Mouse (Mus musculus) kidney, embryonic 14.5 days (tissue): ENCODE data around the gene Lgals4. TPM values are rescaled to one million over a fixed set of nuclear protein-coding genes. Genes with fewer than 3 reads are reported as not detected.

Source experiments
- ATAC-seq: fragments of 200-750 bp; cut with Nextera tagmentation; 2 replicates; pipeline ENCODE4 v1.8.0; 2017; ENCODE audit warnings: moderate number of reproducible peaks, mild to moderate bottlenecking, moderate TSS enrichment, moderate library complexity; ENCODE audit not compliant: low FRiP score, low TSS enrichment
- H3K27ac ChIP-seq: fragments of 300-500 bp; sonication (generic); 2 replicates; pipeline ENCODE4 v1.5.1; 2014; ENCODE audit warnings: low read depth, mild to moderate bottlenecking, low read length, moderate library complexity, mixed read lengths
- H3K27me3 ChIP-seq: fragments of 300-500 bp; sonication (generic); 2 replicates; pipeline ENCODE4 v1.6.1; 2014; ENCODE audit warnings: mild to moderate bottlenecking, low read length; ENCODE audit not compliant: control insufficient read depth, insufficient read depth
- H3K36me3 ChIP-seq: fragments of 300-500 bp; sonication (generic); 2 replicates; pipeline ENCODE4 v1.6.1; 2014; ENCODE audit warnings: low read length, mixed read lengths; ENCODE audit not compliant: control insufficient read depth, insufficient read depth
- H3K4me1 ChIP-seq: fragments of 300-500 bp; sonication (generic); 2 replicates; pipeline ENCODE4 v1.6.1; 2014; ENCODE audit warnings: low read length, mixed read lengths; ENCODE audit not compliant: control insufficient read depth, insufficient read depth
- H3K4me2 ChIP-seq: fragments of 300-500 bp; sonication (generic); replicated peaks from 2 replicates; pipeline ENCODE4 v1.6.1; 2014; ENCODE audit warnings: low read depth, mild to moderate bottlenecking, low read length
- H3K4me3 ChIP-seq: fragments of 300-500 bp; sonication (generic); 2 replicates; pipeline ENCODE4 v1.5.1; 2014; ENCODE audit warnings: mild to moderate bottlenecking, low read length
- H3K9ac ChIP-seq: fragments of 300-500 bp; sonication (generic); 2 replicates; pipeline ENCODE4 v1.6.1; 2014; ENCODE audit warnings: low read depth, mild to moderate bottlenecking, low read length, moderate library complexity
- H3K9me3 ChIP-seq: fragments of 300-500 bp; sonication (generic); 2 replicates; pipeline ENCODE4 v1.6.1; 2016; ENCODE audit warnings: low read length; ENCODE audit not compliant: control insufficient read depth
- WGBS: fragments of 180-500 bp; shearing (Covaris S2); extraction: QIAGEN DNeasy Blood & Tissue Kit; methylation state at CpG from one replicate; pipeline ENCODE4 v1.1.7; 2014; 5-methylcytosine and 5-hydroxymethylcytosine counted together
- polyA plus RNA-seq: library from polyadenylated mRNA; unstranded; fragments of >200 nt; fragmentation: Nextera tagmentation; extraction: Ambion mirVana; gene quantifications from 2 replicates; pipeline ENCODE4 v1.2.1, GENCODE M21; 2014

Gene Lgals4
- polyA plus RNA-seq, 1 experiment from 2014 or later, result 3.9 TPM

DNA sequence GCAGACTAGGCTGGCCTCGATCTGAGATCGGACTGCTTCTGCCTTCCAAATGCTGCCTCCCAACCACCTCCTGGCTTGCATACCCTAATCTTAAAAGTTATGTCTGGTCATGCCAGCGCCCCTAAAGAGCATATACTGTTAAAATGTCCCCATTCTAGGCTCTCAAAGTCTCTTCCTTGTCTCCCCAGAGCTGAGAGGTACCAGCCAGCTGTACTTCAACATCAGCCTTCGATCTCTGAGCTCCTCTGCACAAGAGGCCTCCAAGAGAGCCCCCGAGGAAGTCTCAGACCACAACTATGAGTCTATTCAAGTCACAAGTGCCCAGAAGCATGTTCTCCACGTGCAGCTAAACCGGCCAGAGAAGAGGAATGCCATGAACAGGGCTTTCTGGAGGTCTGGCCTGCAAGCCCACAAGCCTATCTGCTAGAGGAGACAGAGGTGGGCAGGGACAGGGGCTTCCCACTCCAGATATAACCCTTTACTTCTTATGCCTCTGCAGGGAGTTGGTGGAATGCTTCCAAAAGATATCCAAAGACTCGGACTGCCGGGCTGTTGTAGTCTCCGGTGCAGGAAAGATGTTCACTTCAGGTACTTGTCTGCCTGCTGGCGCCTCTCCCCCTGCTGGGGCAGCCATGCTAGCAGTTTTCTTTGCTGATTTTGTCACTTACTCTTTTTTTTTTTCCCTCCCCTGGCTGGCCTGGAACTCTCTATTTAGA lies 7.8 kb upstream of the Lgals4 start:
- peaks cover 27% of the 10 kb centered on the region for H3K36me3 ChIP-seq
- peak overlapping the region; percentile 66 for H3K9ac ChIP-seq
- ATAC-seq, result no peak
- peaks cover 2% of the 10 kb centered on the region; the same call in 1 of the 2 replicates for H3K9me3 ChIP-seq
- peak overlapping the region; percentile 45 for H3K4me3 ChIP-seq
- 68% methylated on average over 11 of the region's 11 CpGs for WGBS
- H3K4me1 ChIP-seq, result no peaks in the 10 kb centered on the region
- no peaks in the 10 kb centered on the region for H3K27me3 ChIP-seq
- H3K27ac ChIP-seq, result peak overlapping the region; percentile 87
- peak overlapping the region; percentile 53 for H3K4me2 ChIP-seq

DNA sequence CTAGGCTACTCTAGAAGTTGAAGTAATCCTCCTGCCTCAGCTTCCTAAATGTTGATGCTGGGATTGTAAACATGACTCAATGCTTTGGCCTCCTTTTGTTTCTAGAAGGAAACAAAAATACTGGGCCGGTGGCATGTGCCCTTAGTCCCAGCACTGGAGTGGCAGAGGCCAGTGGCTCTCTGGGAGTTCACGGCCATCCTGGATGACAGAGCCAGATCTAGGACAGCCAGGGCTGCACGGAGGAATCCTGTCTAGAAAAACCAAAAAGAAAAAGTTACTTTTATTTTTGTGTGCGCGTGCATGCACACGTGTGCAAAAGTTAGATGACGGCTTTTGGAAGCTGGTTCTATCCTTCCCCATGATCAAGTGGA lies 7.3 kb upstream of the Lgals4 start:
- Histone ChIP-seq H3K4me3 (no peak overlapping the region), H3K4me1 (no peaks in the 10 kb centered on the region), H3K4me2 (peak overlapping the region; percentile 53), H3K27me3 (no peaks in the 10 kb centered on the region), H3K9me3 (peaks cover 2% of the 10 kb centered on the region; the same call in 1 of the 2 replicates), H3K36me3 (peaks cover 26% of the 10 kb centered on the region), H3K9ac (0 out of 2 replicates have a peak overlapping the region, but pooled peaks have one; percentile 66), H3K27ac (no peak overlapping the region; the same call in 1 of the 2 replicates)
- 95% methylated on average over 7 of the region's 7 CpGs for WGBS
- ATAC-seq, result no peak

DNA sequence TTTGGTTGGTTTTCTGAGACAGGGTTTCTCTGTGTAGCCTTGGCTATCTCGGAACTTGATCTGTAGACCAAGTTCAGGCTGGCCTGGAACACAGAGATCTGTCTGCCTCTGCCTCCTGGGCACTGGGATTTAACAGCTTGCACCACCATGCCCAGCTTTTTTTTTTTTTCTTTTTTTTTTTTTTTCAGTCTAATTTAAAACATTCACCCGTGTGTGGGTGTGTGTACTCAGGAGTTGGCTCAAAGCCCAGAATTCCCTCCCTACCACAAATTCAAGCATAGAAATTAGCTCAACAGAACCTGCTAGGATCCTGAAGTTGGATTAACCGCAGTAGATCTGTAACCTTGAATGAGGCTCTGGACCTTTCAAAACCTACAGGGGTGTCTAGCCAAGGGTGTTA lies 6.3 kb upstream of the Lgals4 start:
- H3K9ac ChIP-seq, result no peak overlapping the region
- WGBS, result 56% methylated on average over 3 of the region's 3 CpGs
- peaks cover 23% of the 10 kb centered on the region for H3K36me3 ChIP-seq
- no peaks in the 10 kb centered on the region for H3K27me3 ChIP-seq
- peaks cover 2% of the 10 kb centered on the region; the same call in 1 of the 2 replicates for H3K9me3 ChIP-seq
- H3K4me1 ChIP-seq, result no peaks in the 10 kb centered on the region
- ATAC-seq, result no peak
- no peak overlapping the region for H3K4me2 ChIP-seq
- H3K27ac ChIP-seq, result no peak overlapping the region
- no peak overlapping the region for H3K4me3 ChIP-seq

DNA sequence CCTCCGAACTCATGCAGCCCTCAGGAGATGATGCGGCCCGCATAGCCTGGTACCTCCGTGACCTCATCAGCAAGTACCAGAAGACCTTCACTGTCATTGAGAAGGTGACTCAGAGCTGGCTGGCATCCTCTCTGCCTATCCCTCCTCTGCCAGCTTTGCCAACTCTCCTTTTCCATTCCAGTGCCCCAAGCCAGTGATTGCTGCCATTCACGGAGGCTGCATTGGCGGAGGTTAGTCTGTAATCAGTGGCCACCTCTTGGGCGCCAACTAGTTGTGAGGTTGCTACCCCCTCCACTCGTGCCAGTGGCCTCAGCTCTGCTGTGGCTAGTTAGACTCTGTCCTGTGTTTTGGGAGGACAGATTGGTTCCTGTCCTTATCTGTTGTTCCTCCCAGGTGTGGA lies 3.8 kb upstream of the Lgals4 start:
- H3K4me3 ChIP-seq, result no peak overlapping the region
- peaks cover 16% of the 10 kb centered on the region for H3K36me3 ChIP-seq
- peaks cover 2% of the 10 kb centered on the region; the same call in 1 of the 2 replicates for H3K9me3 ChIP-seq
- no peak overlapping the region for H3K9ac ChIP-seq
- no peak overlapping the region for H3K4me2 ChIP-seq
- no peak for ATAC-seq
- WGBS, result 94% methylated on average over 8 of the region's 8 CpGs
- H3K27ac ChIP-seq, result no peak overlapping the region
- no peaks in the 10 kb centered on the region for H3K27me3 ChIP-seq
- H3K4me1 ChIP-seq, result no peaks in the 10 kb centered on the region

DNA sequence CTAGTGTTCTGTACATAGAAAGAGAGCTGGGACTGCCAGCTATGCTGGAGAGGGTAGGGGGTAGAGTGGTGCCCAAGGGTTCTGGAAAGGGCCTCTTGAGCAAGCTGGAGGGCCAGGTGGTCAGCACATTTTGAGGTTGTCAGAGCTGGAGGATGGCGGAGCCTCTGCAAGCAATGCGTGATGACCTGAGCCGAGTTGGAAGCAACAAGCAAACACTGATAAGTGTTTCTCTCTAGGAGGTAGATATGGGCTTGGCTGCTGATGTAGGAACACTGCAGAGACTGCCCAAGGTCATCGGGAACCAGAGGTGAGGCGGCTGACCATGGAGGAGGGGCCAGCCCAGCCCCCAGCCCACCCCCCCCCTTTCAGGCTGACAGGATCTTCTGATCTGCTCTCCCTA lies 2.7 kb upstream of the Lgals4 start:
- no peak overlapping the region for H3K4me2 ChIP-seq
- H3K36me3 ChIP-seq, result peaks cover 16% of the 10 kb centered on the region
- H3K4me1 ChIP-seq, result no peaks in the 10 kb centered on the region
- no peak overlapping the region for H3K27ac ChIP-seq
- H3K9me3 ChIP-seq, result peaks cover 2% of the 10 kb centered on the region; the same call in 1 of the 2 replicates
- H3K27me3 ChIP-seq, result no peaks in the 10 kb centered on the region
- WGBS, result 81% methylated on average over 5 of the region's 5 CpGs
- no peak for ATAC-seq
- no peak overlapping the region for H3K9ac ChIP-seq
- H3K4me3 ChIP-seq, result no peak overlapping the region

DNA sequence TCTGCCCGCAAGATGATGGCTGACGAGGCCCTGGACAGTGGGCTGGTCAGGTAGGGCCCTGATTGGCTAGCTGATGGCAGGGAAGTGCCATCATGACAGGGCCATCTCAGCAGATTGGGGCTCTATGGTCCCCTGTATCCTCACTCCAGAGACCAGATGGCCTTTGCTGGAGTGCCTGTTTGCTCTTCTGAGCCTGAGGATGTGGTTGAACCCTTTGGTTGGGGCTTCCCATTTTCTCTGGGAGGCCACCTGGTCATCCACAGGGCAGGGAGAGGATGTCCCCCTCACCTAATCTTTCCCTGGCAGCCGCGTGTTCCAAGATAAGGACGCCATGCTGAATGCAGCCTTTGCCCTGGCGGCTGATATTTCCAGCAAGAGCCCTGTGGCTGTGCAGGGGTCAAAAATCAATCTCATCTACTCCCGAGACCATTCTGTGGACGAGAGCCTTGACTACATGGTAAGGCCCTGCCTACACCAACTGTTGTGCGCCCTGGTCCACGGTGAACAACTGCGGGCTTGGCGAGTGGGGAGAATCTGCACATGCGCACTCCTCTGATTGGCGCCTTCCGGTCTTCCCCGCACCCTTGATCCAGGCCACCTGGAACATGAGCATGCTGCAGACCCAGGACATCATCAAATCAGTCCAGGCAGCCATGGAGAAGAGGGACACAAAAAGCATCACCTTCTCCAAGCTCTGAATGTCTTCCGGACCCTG lies 2.1 kb upstream of the Lgals4 start:
- Histone ChIP-seq H3K4me1 (no peaks in the 10 kb centered on the region), H3K27me3 (no peaks in the 10 kb centered on the region), H3K27ac (no peak overlapping the region), H3K9ac (no peak overlapping the region), H3K36me3 (peaks cover 16% of the 10 kb centered on the region), H3K9me3 (peaks cover 2% of the 10 kb centered on the region; the same call in 1 of the 2 replicates), H3K4me3 (no peak overlapping the region), H3K4me2 (no peak overlapping the region)
- WGBS, result 90% methylated on average over 17 of the region's 17 CpGs
- no peak for ATAC-seq

DNA sequence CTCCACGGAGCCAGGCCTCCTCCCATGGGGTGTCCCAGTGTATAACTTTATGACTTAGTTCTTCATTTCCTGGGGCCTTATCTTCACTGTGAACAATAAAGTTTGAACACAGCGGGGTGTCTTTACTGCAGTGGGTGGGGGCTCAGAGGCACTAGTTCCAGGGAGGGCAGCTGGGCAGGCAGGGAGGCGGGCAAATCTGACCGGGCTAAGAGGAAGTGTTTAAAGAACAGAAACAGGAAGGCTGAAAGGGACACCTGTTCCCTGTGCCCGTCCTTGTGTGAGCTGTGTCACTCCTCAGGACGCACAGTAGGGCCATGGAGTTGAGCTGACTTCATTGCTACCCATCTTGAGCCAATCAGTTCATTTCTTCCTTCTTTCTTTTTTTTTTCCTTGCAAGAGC lies 1.5 kb upstream of the Lgals4 start:
- H3K4me1 ChIP-seq, result no peaks in the 10 kb centered on the region
- no peak overlapping the region for H3K4me2 ChIP-seq
- no peaks in the 10 kb centered on the region for H3K27me3 ChIP-seq
- H3K9ac ChIP-seq, result no peak overlapping the region
- ATAC-seq, result no peak
- H3K36me3 ChIP-seq, result peaks cover 16% of the 10 kb centered on the region
- H3K9me3 ChIP-seq, result peaks cover 2% of the 10 kb centered on the region; the same call in 1 of the 2 replicates
- no peak overlapping the region for H3K27ac ChIP-seq
- no peak overlapping the region for H3K4me3 ChIP-seq
- WGBS, result 60% methylated on average over 6 of the region's 6 CpGs

DNA sequence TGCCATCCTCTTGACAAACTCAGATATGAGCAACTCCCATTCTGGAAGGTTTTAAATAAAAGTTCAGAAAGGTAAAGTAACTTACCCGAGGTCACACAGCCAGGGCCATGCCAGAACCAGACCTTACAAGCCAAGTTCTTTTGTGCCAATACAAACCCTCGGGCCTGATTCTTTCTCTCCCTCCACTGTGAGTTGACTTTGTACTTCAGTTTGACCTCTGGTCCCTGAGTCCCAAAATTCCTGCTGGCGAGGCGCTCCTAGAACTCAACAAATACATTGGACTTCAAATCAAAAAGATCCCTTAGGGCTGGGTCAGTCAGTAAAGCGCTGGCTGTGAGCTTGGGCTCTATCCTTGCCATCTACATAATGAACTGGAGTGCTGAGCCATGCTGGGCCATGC lies 3.3 kb downstream of the Lgals4 start:
- H3K9me3 ChIP-seq, result no peaks in the 10 kb centered on the region
- 87% methylated on average over 5 of the region's 5 CpGs for WGBS
- H3K27ac ChIP-seq, result no peak overlapping the region
- H3K27me3 ChIP-seq, result no peaks in the 10 kb centered on the region
- no peaks in the 10 kb centered on the region for H3K4me1 ChIP-seq
- no peak overlapping the region for H3K4me3 ChIP-seq
- H3K9ac ChIP-seq, result no peak overlapping the region
- no peak for ATAC-seq
- H3K36me3 ChIP-seq, result peaks cover 2% of the 10 kb centered on the region; the same call in 1 of the 2 replicates
- no peak overlapping the region for H3K4me2 ChIP-seq

DNA sequence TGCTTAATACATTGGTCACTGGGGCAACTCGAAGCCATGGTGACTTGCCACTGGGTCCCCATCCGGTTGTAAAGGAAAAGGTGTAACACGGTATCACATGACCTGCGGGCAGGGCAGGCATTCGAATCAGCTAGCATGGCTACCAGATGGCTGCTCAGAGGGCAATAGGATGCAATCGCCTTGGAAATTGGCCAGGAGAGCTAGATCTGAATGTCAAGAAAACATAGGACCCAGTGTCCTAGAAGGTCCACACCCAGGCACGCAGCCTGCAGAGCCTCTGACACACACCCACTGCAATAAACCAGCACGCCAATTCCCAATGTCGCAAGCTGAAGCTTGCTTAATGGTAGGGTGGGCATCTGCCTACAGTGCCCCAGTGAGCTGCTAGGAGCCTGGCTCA lies 4.7 kb downstream of the Lgals4 start:
- 62% methylated on average over 9 of the region's 9 CpGs for WGBS

More for the DNA sequence above, 4.7 kb downstream of the Lgals4 start:
- ATAC-seq, result no peak
- no peaks in the 10 kb centered on the region for H3K9me3 ChIP-seq
- H3K9ac ChIP-seq, result no peak overlapping the region
- no peak overlapping the region for H3K4me2 ChIP-seq
- no peaks in the 10 kb centered on the region for H3K4me1 ChIP-seq
- no peak overlapping the region for H3K27ac ChIP-seq
- H3K27me3 ChIP-seq, result no peaks in the 10 kb centered on the region
- H3K4me3 ChIP-seq, result no peak overlapping the region
- no peaks in the 10 kb centered on the region for H3K36me3 ChIP-seq
